ENCODE assay signal across 10 mouse cellular contexts in genomic region chr5:124966622-124967332, GRCm38 (mm10). TPM values are rescaled to one million over a fixed set of nuclear protein-coding genes. Genes with fewer than 3 reads are reported as not detected.
DNase-seq lines count a peak whose midpoint lies in the region; ATAC-seq and TF ChIP-seq lines count a peak whose summit lies in the region.
"Had no signal": no experiment of that assay in that cellular context is flagged by ENCODE, and none has a peak within 500 bp of the region (broad histone marks: within the 10 kb centered on the region; RNA-seq: fewer than 3 reads in every experiment).

No protein-coding gene starts in this region.

- no peak for TF ChIP-seq CTCF in C2C12 (IDR thresholded peaks at IDR 0.05; ENCODE audit: control insufficient read depth, insufficient read depth, insufficient read length)

- 0 out of 2 replicates have a peak, but pooled peaks cover 3% of the 10 kb centered on the region for H3K9me3 ChIP-seq in hindbrain, embryonic 10.5 days
- no peaks in the 10 kb centered on the region for H3K9me3 ChIP-seq in hindbrain, embryonic 11.5 days (ENCODE audit: control insufficient read depth, low read length)
- no peaks in the 10 kb centered on the region for H3K9me3 ChIP-seq in hindbrain, embryonic 13.5 days

- H3K27ac ChIP-seq in hindbrain, embryonic 10.5 days, result peak overlapping the region; percentile 54
- H3K27ac ChIP-seq in hindbrain, embryonic 11.5 days (ENCODE audit: low read depth, low read length), result no peak overlapping the region
- H3K27ac ChIP-seq in hindbrain, embryonic 13.5 days, result peak overlapping the region; percentile 52; the same call in 1 of the 2 replicates

- WGBS in hindbrain, embryonic 10.5 days, result 75% methylated on average over 14 of the region's 14 CpGs
- 85% methylated on average over 14 of the region's 14 CpGs for WGBS in hindbrain, embryonic 11.5 days
- 70% methylated on average over 14 of the region's 14 CpGs for WGBS in hindbrain, embryonic 13.5 days

- H3K4me1 ChIP-seq in hindbrain, embryonic 10.5 days (replicated peaks), result peaks cover 52% of the 10 kb centered on the region
- H3K4me1 ChIP-seq in hindbrain, embryonic 11.5 days (replicated peaks; ENCODE audit: control insufficient read depth, insufficient read depth, low read length), result no peaks in the 10 kb centered on the region
- peaks cover 36% of the 10 kb centered on the region for H3K4me1 ChIP-seq in hindbrain, embryonic 13.5 days (replicated peaks)

- H3K4me3 ChIP-seq in hindbrain, embryonic 10.5 days, result no peak overlapping the region
- H3K4me3 ChIP-seq in hindbrain, embryonic 11.5 days (ENCODE audit: low read depth, low read length), result no peak overlapping the region
- no peak overlapping the region for H3K4me3 ChIP-seq in C2C12 (ENCODE audit: insufficient read depth, poor library complexity, severe bottlenecking)
- no peak overlapping the region for H3K4me3 ChIP-seq in hindbrain, embryonic 13.5 days

- no peaks in the 10 kb centered on the region for H3K79me3 ChIP-seq in C2C12 (ENCODE audit: low read depth)

- no peak overlapping the region; the same call in 1 of the 2 replicates for H3K9ac ChIP-seq in hindbrain, embryonic 11.5 days (ENCODE audit: low read depth, low read length)
- no peak overlapping the region for H3K9ac ChIP-seq in hindbrain, embryonic 13.5 days

- H3ac ChIP-seq in C2C12 (ENCODE audit: control insufficient read depth, insufficient read length, low read depth), result no peak overlapping the region

- ATAC-seq in hindbrain, embryonic 11.5 days (ENCODE audit: low FRiP score), result no peak
- ATAC-seq in hindbrain, embryonic 13.5 days (ENCODE audit: low FRiP score), result no peak

- no peaks in the 10 kb centered on the region for H3K79me2 ChIP-seq in C2C12 (ENCODE audit: control insufficient read depth, insufficient read depth)

- H3K4me2 ChIP-seq in hindbrain, embryonic 11.5 days (replicated peaks; ENCODE audit: low read depth, low read length), result no peak overlapping the region
- H3K4me2 ChIP-seq in hindbrain, embryonic 13.5 days, result no peak overlapping the region

- H3K36me3 ChIP-seq in hindbrain, embryonic 10.5 days, result no peaks in the 10 kb centered on the region
- no peaks in the 10 kb centered on the region for H3K36me3 ChIP-seq in hindbrain, embryonic 11.5 days (ENCODE audit: control insufficient read depth, insufficient read depth, low read length)
- H3K36me3 ChIP-seq in C2C12 (ENCODE audit: control insufficient read depth, insufficient read depth), result no peaks in the 10 kb centered on the region
- H3K36me3 ChIP-seq in hindbrain, embryonic 13.5 days, result no peaks in the 10 kb centered on the region

- no peak for DNase-seq in hindbrain, embryonic 10.5 days (ENCODE audit: low spot score)
- DNase-seq in hindbrain, embryonic 11.5 days (ENCODE audit: low spot score), result no peak
- DNase-seq in cerebellum, postnatal 14 days, result peak; percentile 74 to 76
- no peak for DNase-seq in spleen, postnatal 14 days (ENCODE audit: low spot score in 2 of 2)
- no peak for DNase-seq in MN1 (ENCODE audit: low spot score)
- DNase-seq in layer of hippocampus, adult 9-11 months, result no peak
- DNase-seq: kidney, postnatal 10 days; lung, adult 18-20 months had no signal

- H3K27me3 ChIP-seq in hindbrain, embryonic 10.5 days (ENCODE audit: insufficient read depth, poor library complexity, severe bottlenecking), result no peaks in the 10 kb centered on the region
- no peaks in the 10 kb centered on the region for H3K27me3 ChIP-seq in hindbrain, embryonic 11.5 days (ENCODE audit: control insufficient read depth, insufficient read depth, low read length)
- H3K27me3 ChIP-seq in C2C12 (ENCODE audit: control insufficient read depth, insufficient read depth, insufficient read length), result no peaks in the 10 kb centered on the region
- no peaks in the 10 kb centered on the region for H3K27me3 ChIP-seq in hindbrain, embryonic 13.5 days

TF ChIP-seq in C2C12, 6 proteins besides CTCF, POLR2A, EP300 and RAD21:
- TF ChIP-seq CEBPB (IDR thresholded peaks at IDR 0.05; ENCODE audit: low read depth) (no peak), USF1 (IDR thresholded peaks at IDR 0.05; ENCODE audit: low read depth) (no peak), MAX (IDR thresholded peaks at IDR 0.05) (peak; percentile 31), FOSL1 (IDR thresholded peaks at IDR 0.05; ENCODE audit: insufficient read depth, low read length, poor library complexity, severe bottlenecking) (no peak), MYOD1 (IDR thresholded peaks at IDR 0.05; ENCODE audit: control insufficient read depth, insufficient read length, low read depth) (no peak), MYOG (IDR thresholded peaks at IDR 0.05; ENCODE audit: control insufficient read depth, extremely low read depth, insufficient read length) (no peak)

RNA-seq across cellular contexts. Expression of gene Rflna, which starts 36.2 kb away (rescaled TPM):
- 4.3 and 7.7 TPM in 2 replicates for polyA plus RNA-seq in hindbrain, embryonic 10.5 days (2016; fragmentation: Nextera tagmentation; extraction: Ambion mirVana)
- 7.8 and 9.2 TPM in 2 replicates for polyA plus RNA-seq in hindbrain, embryonic 11.5 days (2014; fragmentation: Nextera tagmentation; extraction: Ambion mirVana)
- 0.19 TPM for polyA plus RNA-seq in C2C12 (2012; fragmentation: generic; extraction: Trizol)
- polyA plus RNA-seq in hindbrain, embryonic 13.5 days (2015; fragmentation: Nextera tagmentation; extraction: Ambion mirVana), result 5.9 and 8.3 TPM in 2 replicates

Comparison
In these comparisons a context has a peak if more than half of its experiments do, and no peak if none do; other contexts are left out.
1. DNase-seq: peak in cerebellum, postnatal 14 days (2 of 2); none in hindbrain, embryonic 10.5 days (single experiment), hindbrain, embryonic 11.5 days (single experiment), spleen, postnatal 14 days (0 of 2), MN1 (single experiment) and layer of hippocampus, adult 9-11 months (single experiment).